Mouse (Mus musculus) intestine, embryonic 14.5 days (tissue): ENCODE data around the gene Mlana. TPM values are rescaled to one million over a fixed set of nuclear protein-coding genes. Genes with fewer than 3 reads are reported as not detected.

ENCODE experiments used
- ATAC-seq: fragments of 200-750 bp; cut with Nextera tagmentation; replicated peaks from 2 replicates; pipeline ENCODE4 v1.8.0; 2017; ENCODE audit warnings: low read depth, moderate number of reproducible peaks, moderate TSS enrichment, moderate library complexity; ENCODE audit not compliant: low FRiP score, low TSS enrichment
- DNase-seq: peaks from one replicate; pipeline ENCODE4 v3.0.0-alpha.2; 2018; ENCODE audit warnings: low spot score
- H3K27ac ChIP-seq: fragments of 300-500 bp; sonication (generic); 2 replicates; pipeline ENCODE4 v1.5.1; 2014; ENCODE audit warnings: low read depth, mild to moderate bottlenecking, control low read depth
- H3K27me3 ChIP-seq: fragments of 300-500 bp; sonication (generic); replicated peaks from 2 replicates; pipeline ENCODE4 v1.6.1; 2014; ENCODE audit warnings: low read length, control low read depth; ENCODE audit not compliant: control insufficient read depth, insufficient read depth
- H3K36me3 ChIP-seq: fragments of 300-500 bp; sonication (generic); 2 replicates; pipeline ENCODE4 v1.6.1; 2014; ENCODE audit warnings: low read length, control low read depth; ENCODE audit not compliant: control insufficient read depth, insufficient read depth
- H3K4me1 ChIP-seq: fragments of 300-500 bp; sonication (generic); replicated peaks from 2 replicates; pipeline ENCODE4 v1.6.1; 2014; ENCODE audit warnings: low read length, control low read depth, mixed read lengths; ENCODE audit not compliant: control insufficient read depth, insufficient read depth
- H3K4me2 ChIP-seq: fragments of 300-500 bp; sonication (generic); 2 replicates; pipeline ENCODE4 v1.6.1; 2014; ENCODE audit warnings: low read length
- H3K4me3 ChIP-seq: fragments of 300-500 bp; sonication (generic); 2 replicates; pipeline ENCODE4 v1.5.1; 2014; ENCODE audit warnings: low read depth, low read length, control low read depth, mixed read lengths
- H3K9ac ChIP-seq: fragments of 300-500 bp; sonication (generic); 2 replicates; pipeline ENCODE4 v1.6.1; 2014; ENCODE audit warnings: mild to moderate bottlenecking, low read length
- H3K9me3 ChIP-seq: fragments of 300-500 bp; sonication (generic); 2 replicates; pipeline ENCODE4 v1.6.1; 2016; ENCODE audit warnings: low read length, control low read depth; ENCODE audit not compliant: control insufficient read depth
- WGBS: fragments of 180-500 bp; shearing (Covaris S2); extraction: QIAGEN DNeasy Blood & Tissue Kit; methylation state at CpG from one replicate; pipeline ENCODE4 v1.1.7; 2014; 5-methylcytosine and 5-hydroxymethylcytosine counted together
- polyA plus RNA-seq: library from polyadenylated mRNA; unstranded; fragments of >200 nt; fragmentation: Nextera tagmentation; extraction: Ambion mirVana; gene quantifications from 2 replicates; pipeline ENCODE4 v1.2.1, GENCODE M21; 2014

Gene Mlana
- polyA plus RNA-seq, 1 experiment from 2014 or later = not detected

GRCm38 (mm10) chr19:29658836-29659235, 38.8 kb upstream of the Mlana start:
- Histone ChIP-seq H3K27ac (no peak overlapping the region), H3K27me3 (no peaks in the 10 kb centered on the region), H3K36me3 (no peaks in the 10 kb centered on the region), H3K4me1 (no peaks in the 10 kb centered on the region), H3K4me2 (no peak overlapping the region), H3K9me3 (no peaks in the 10 kb centered on the region), H3K9ac (no peak overlapping the region), H3K4me3 (no peak overlapping the region)
- 92% methylated on average over 4 of the region's 4 CpGs for WGBS
- DNase-seq (no peak), ATAC-seq (no peak)

- Histone ChIP-seq H3K4me1 (no peaks in the 10 kb centered on the region), H3K36me3 (no peaks in the 10 kb centered on the region), H3K4me3 (no peak overlapping the region), H3K9me3 (no peaks in the 10 kb centered on the region), H3K9ac (no peak overlapping the region), H3K27me3 (no peaks in the 10 kb centered on the region), H3K27ac (no peak overlapping the region), H3K4me2 (no peak overlapping the region)
- DNase-seq = no peak
- ATAC-seq = no peak
- 63% methylated on average over 6 of the region's 6 CpGs for WGBS
Measured at GRCm38 (mm10) chr19:29659705-29660104, 37.9 kb upstream of the Mlana start.

GRCm38 (mm10) chr19:29660835-29661764, 36.5 kb upstream of the Mlana start:
- Histone ChIP-seq H3K27ac (no peak overlapping the region), H3K27me3 (no peaks in the 10 kb centered on the region), H3K9ac (no peak overlapping the region), H3K9me3 (no peaks in the 10 kb centered on the region), H3K4me1 (no peaks in the 10 kb centered on the region), H3K36me3 (no peaks in the 10 kb centered on the region), H3K4me2 (no peak overlapping the region), H3K4me3 (no peak overlapping the region)
- DNase-seq = no peak
- no peak for ATAC-seq
- 68% methylated on average over 10 of the region's 10 CpGs for WGBS

- no peak overlapping the region for H3K4me3 ChIP-seq
- no peak overlapping the region for H3K9ac ChIP-seq
- no peaks in the 10 kb centered on the region for H3K27me3 ChIP-seq
- H3K9me3 ChIP-seq = no peaks in the 10 kb centered on the region
- 67% methylated on average over 6 of the region's 6 CpGs for WGBS
- H3K27ac ChIP-seq = no peak overlapping the region
- no peak for DNase-seq
- H3K4me1 ChIP-seq = no peaks in the 10 kb centered on the region
- no peaks in the 10 kb centered on the region for H3K36me3 ChIP-seq
- H3K4me2 ChIP-seq = no peak overlapping the region
- no peak for ATAC-seq
Measured at GRCm38 (mm10) chr19:29661974-29662580, 35.5 kb upstream of the Mlana start.

- Histone ChIP-seq H3K4me3 (no peak overlapping the region), H3K27ac (no peak overlapping the region), H3K4me1 (no peaks in the 10 kb centered on the region), H3K36me3 (no peaks in the 10 kb centered on the region), H3K4me2 (no peak overlapping the region), H3K9me3 (no peaks in the 10 kb centered on the region), H3K9ac (no peak overlapping the region), H3K27me3 (no peaks in the 10 kb centered on the region)
- ATAC-seq (no peak), DNase-seq (no peak)
- 60% methylated on average over 8 of the region's 8 CpGs for WGBS
Measured at GRCm38 (mm10) chr19:29663780-29664179, 33.8 kb upstream of the Mlana start.

- 81% methylated on average over 5 of the region's 5 CpGs for WGBS
- Histone ChIP-seq H3K4me3 (no peak overlapping the region), H3K4me2 (no peak overlapping the region), H3K9me3 (no peaks in the 10 kb centered on the region), H3K27me3 (no peaks in the 10 kb centered on the region), H3K36me3 (no peaks in the 10 kb centered on the region), H3K9ac (no peak overlapping the region), H3K4me1 (no peaks in the 10 kb centered on the region), H3K27ac (no peak overlapping the region)
- DNase-seq (no peak), ATAC-seq (no peak)
Measured at GRCm38 (mm10) chr19:29664934-29665333, 32.7 kb upstream of the Mlana start.

GRCm38 (mm10) chr19:29666164-29666563, 31.5 kb upstream of the Mlana start:
- WGBS = 75% methylated on average over 4 of the region's 4 CpGs

GRCm38 (mm10) chr19:29666965-29667594, 30.5 kb upstream of the Mlana start:
- Histone ChIP-seq H3K4me3 (no peak overlapping the region), H3K4me2 (no peak overlapping the region), H3K27ac (no peak overlapping the region), H3K9ac (no peak overlapping the region), H3K9me3 (no peaks in the 10 kb centered on the region), H3K4me1 (no peaks in the 10 kb centered on the region), H3K36me3 (no peaks in the 10 kb centered on the region), H3K27me3 (no peaks in the 10 kb centered on the region)
- DNase-seq = no peak
- ATAC-seq = no peak
- 62% methylated on average over 5 of the region's 5 CpGs for WGBS

More at GRCm38 (mm10) chr19:29666164-29666563, 31.5 kb upstream of the Mlana start:
- ATAC-seq (no peak), DNase-seq (no peak)
- Histone ChIP-seq H3K9ac (no peak overlapping the region), H3K4me3 (no peak overlapping the region), H3K9me3 (no peaks in the 10 kb centered on the region), H3K4me1 (no peaks in the 10 kb centered on the region), H3K36me3 (no peaks in the 10 kb centered on the region), H3K27ac (no peak overlapping the region), H3K27me3 (no peaks in the 10 kb centered on the region), H3K4me2 (no peak overlapping the region)
